Mouse (Mus musculus) heart, embryonic 12.5 days (tissue): ENCODE results near the gene Gdf2. TPM values are rescaled to one million over a fixed set of nuclear protein-coding genes. Genes with fewer than 3 reads are reported as not detected.

Experiments used
- ATAC-seq: fragments of 200-750 bp; cut with Nextera tagmentation; 2 replicates; pipeline ENCODE4 v1.8.0; 2017; ENCODE audit warnings: moderate TSS enrichment, moderate library complexity; ENCODE audit not compliant: insufficient number of reproducible peaks, low FRiP score
- H3K27ac ChIP-seq: fragments of 300-500 bp; sonication (generic); 2 replicates; pipeline ENCODE4 v1.5.1; 2016; ENCODE audit warnings: mild to moderate bottlenecking, moderate library complexity; ENCODE audit not compliant: poor library complexity, severe bottlenecking
- H3K27me3 ChIP-seq: fragments of 300-500 bp; sonication (generic); replicated peaks from 2 replicates; pipeline ENCODE4 v1.6.1; 2016; ENCODE audit warnings: mild to moderate bottlenecking, moderate library complexity
- H3K36me3 ChIP-seq: fragments of 300-500 bp; sonication (generic); 2 replicates; pipeline ENCODE4 v1.6.1; 2016; ENCODE audit warnings: mild to moderate bottlenecking, moderate library complexity
- H3K4me1 ChIP-seq: fragments of 300-500 bp; sonication (generic); replicated peaks from 2 replicates; pipeline ENCODE4 v1.6.1; 2016; ENCODE audit warnings: mild to moderate bottlenecking
- H3K4me2 ChIP-seq: fragments of 300-500 bp; sonication (generic); 2 replicates; pipeline ENCODE4 v1.6.1; 2016; ENCODE audit warnings: mild to moderate bottlenecking, moderate library complexity
- H3K4me3 ChIP-seq: fragments of 300-500 bp; sonication (generic); 2 replicates; pipeline ENCODE4 v1.5.1; 2016; ENCODE audit warnings: mild to moderate bottlenecking
- H3K9ac ChIP-seq: fragments of 300-500 bp; sonication (generic); 2 replicates; pipeline ENCODE4 v1.6.1; 2016; ENCODE audit warnings: mild to moderate bottlenecking, moderate library complexity
- H3K9me3 ChIP-seq: fragments of 300-500 bp; sonication (generic); replicated peaks from 2 replicates; pipeline ENCODE4 v1.6.1; 2016; ENCODE audit warnings: mild to moderate bottlenecking, moderate library complexity
- WGBS: fragments of 180-500 bp; shearing (Covaris S2); methylation state at CpG from one replicate; pipeline ENCODE4 v1.1.7; 2016; 5-methylcytosine and 5-hydroxymethylcytosine counted together
- polyA plus RNA-seq: library from polyadenylated mRNA; unstranded; fragments of >200 nt; fragmentation: Nextera tagmentation; extraction: Ambion mirVana; gene quantifications from 2 replicates; pipeline ENCODE4 v1.2.1, GENCODE M21; 2016

Gdf2 gene
- polyA plus RNA-seq, 1 experiment from 2014 or later: 0.80 TPM

DNA sequence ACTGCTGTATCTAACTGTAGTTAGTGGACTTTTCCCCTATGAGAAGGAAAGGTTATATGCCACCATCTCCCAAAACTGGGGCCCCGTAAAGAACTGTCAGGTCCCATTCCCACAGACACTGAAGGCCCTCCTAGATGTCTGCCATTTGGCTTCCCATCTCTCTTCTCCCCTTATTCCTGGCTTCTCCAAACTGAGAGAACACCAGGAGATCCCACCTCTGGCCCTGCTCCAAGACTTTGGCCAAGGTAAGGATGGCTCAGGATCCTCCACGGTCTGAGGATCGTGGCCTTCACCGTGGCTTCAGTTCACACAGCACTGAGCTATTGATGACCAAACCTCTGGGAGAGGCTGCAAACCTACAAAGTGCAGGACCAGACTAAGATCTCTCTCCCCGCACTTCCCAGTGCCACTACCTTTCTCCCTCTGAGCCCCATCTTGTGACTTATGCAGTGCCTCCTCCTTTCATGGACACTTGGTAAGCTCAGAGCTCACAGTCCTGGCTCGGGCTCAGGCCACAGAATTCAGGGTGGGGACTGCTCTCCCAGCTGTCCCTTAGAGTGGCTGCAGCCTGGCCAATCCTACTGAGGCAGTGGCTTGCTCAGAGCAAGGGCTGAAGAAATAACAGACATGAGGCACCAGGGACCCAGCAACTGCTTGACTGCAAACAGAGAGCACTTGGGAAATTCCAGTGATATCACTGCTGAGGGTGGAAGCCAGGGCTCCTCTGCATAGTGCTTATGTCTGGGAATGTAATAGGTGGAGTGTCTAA is 52.9 kb downstream of the Gdf2 start:
- Histone ChIP-seq H3K9me3 (no peaks in the 10 kb centered on the region), H3K4me3 (no peak overlapping the region), H3K9ac (no peak overlapping the region), H3K4me1 (peaks cover 17% of the 10 kb centered on the region), H3K36me3 (no peaks in the 10 kb centered on the region), H3K27me3 (no peaks in the 10 kb centered on the region; the same call in 1 of the 2 replicates), H3K27ac (no peak overlapping the region), H3K4me2 (no peak overlapping the region)
- ATAC-seq: 0 out of 2 replicates have a peak, but pooled peaks have one; percentile 18
- WGBS: 79% methylated on average over 6 of the region's 6 CpGs

Other genes starting within 250 kb of the Gdf2 start
- gene Gdf10, start 17.5 kb upstream of the Gdf2 start, polyA plus RNA-seq: 1.3 and 1.5 TPM in 2 replicates
- 0.14 and 0.36 TPM in 2 replicates for gene Rbp3, start 13.0 kb downstream of the Gdf2 start, polyA plus RNA-seq
- gene Zfp488, start 37.7 kb downstream of the Gdf2 start, polyA plus RNA-seq: 0.04 TPM in 1 of 2 replicates, not detected in the other
- gene Gm30083, start 74.1 kb downstream of the Gdf2 start, polyA plus RNA-seq: not detected in 2 replicates
- not detected in 2 replicates for gene Gm5460, start 75.7 kb downstream of the Gdf2 start, polyA plus RNA-seq
- not detected in 2 replicates for gene Antxrl, start 111.7 kb downstream of the Gdf2 start, polyA plus RNA-seq
- gene Anxa8, start 144.9 kb downstream of the Gdf2 start, polyA plus RNA-seq: 0.61 and 0.74 TPM in 2 replicates
- not detected in 2 replicates for gene A630023A22Rik, start 161.7 kb downstream of the Gdf2 start, polyA plus RNA-seq
- gene Npy4r, start 211.4 kb downstream of the Gdf2 start, polyA plus RNA-seq: 0.19 and 0.22 TPM in 2 replicates